In genomic region chr7:112502050-112502809, GRCm38 (mm10) we compare ENCODE assay signal across 8 mouse cellular contexts.
DNase-seq lines count a peak whose midpoint lies in the region; ATAC-seq and TF ChIP-seq lines count a peak whose summit lies in the region.

No protein-coding gene starts in this region.

- no peak overlapping the region for H3K4me3 ChIP-seq in limb, embryonic 14.5 days (replicated peaks; ENCODE audit: low read length)

- H3K27ac ChIP-seq in limb, embryonic 14.5 days (replicated peaks; ENCODE audit: low read depth, low read length) = peak overlapping the region; percentile 77

- H3K4me2 ChIP-seq in limb, embryonic 14.5 days (replicated peaks; ENCODE audit: low read depth, low read length, severe bottlenecking) = no peak overlapping the region

- H3K27me3 ChIP-seq in limb, embryonic 14.5 days (ENCODE audit: control insufficient read depth, insufficient read depth, low read length) = no peaks in the 10 kb centered on the region

- no peak overlapping the region for H3K9ac ChIP-seq in limb, embryonic 14.5 days (ENCODE audit: low read depth, low read length, severe bottlenecking)

- WGBS in limb, embryonic 14.5 days = 28% methylated on average over 18 of the region's 18 CpGs

- H3K9me3 ChIP-seq in limb, embryonic 14.5 days (ENCODE audit: control insufficient read depth, low read length) = no peaks in the 10 kb centered on the region

- DNase-seq in kidney, adult 9 months = peak; percentile 31
- DNase-seq in kidney, adult 18-20 months = no peak
- DNase-seq in WW6 (ENCODE audit: low read depth, low spot score) = peak; percentile 36
- DNase-seq in forelimb bud, embryonic 11.5 days (ENCODE audit: low read depth, low spot score) = peak; percentile 35
- DNase-seq in limb, embryonic 14.5 days (ENCODE audit: low spot score) = no peak
- no peak for DNase-seq in thymus, adult 18-20 months
- DNase-seq in adipocyte (ENCODE audit: low spot score) = no peak

- no peak for TF ChIP-seq POLR2A in limb, embryonic 14.5 days (IDR thresholded peaks at IDR 0.05; ENCODE audit: borderline replicate concordance, extremely low read depth, insufficient read depth, insufficient read length)

- no peaks in the 10 kb centered on the region for H3K36me3 ChIP-seq in limb, embryonic 14.5 days (ENCODE audit: control insufficient read depth, insufficient read depth, low read length)

- H3K4me1 ChIP-seq in limb, embryonic 14.5 days (ENCODE audit: control insufficient read depth, insufficient read depth, low read length) = peaks cover 63% of the 10 kb centered on the region

- ATAC-seq in limb, embryonic 14.5 days (ENCODE audit: low FRiP score, low read depth) = no peak
- ATAC-seq in granulocyte monocyte progenitor cell, adult 5-6 weeks (replicated peaks; ENCODE audit: poor library complexity, severe bottlenecking) = no peak

Comparison
In these comparisons a context has a peak if more than half of its experiments do, and no peak if none do; other contexts are left out.
1. DNase-seq: peak in kidney, adult 9 months (single experiment), WW6 (single experiment) and forelimb bud, embryonic 11.5 days (single experiment); none in kidney, adult 18-20 months (single experiment), limb, embryonic 14.5 days (single experiment), thymus, adult 18-20 months (0 of 2) and adipocyte (single experiment).